Comparison of ENCODE assay signal across 19 mouse cellular contexts in genomic region chr16:30628401-30628800, GRCm38 (mm10).
"Had no signal": no experiment of that assay in that cellular context is flagged by ENCODE, and none has a peak within 500 bp of the region (broad histone marks: within the 10 kb centered on the region; RNA-seq: fewer than 3 reads in every experiment).

No protein-coding gene starts in this region.

- H3K27me3 ChIP-seq: limb, embryonic 15.5 days; liver, embryonic 12.5 days; liver, embryonic 15.5 days; midbrain, embryonic 12.5 days; midbrain, embryonic 15.5 days; neural tube, embryonic 13.5 days had no signal

- DNase-seq: kidney, postnatal 36 days; layer of hippocampus, postnatal 36 days; left cerebral cortex, postnatal 4 days; lung, adult 2 months; lung, postnatal 14 days; retina, postnatal 1 day; right cerebral cortex, postnatal 25 days; spleen, adult 18-20 months had no signal

- H3K4me2 ChIP-seq: limb, embryonic 12.5 days; limb, embryonic 15.5 days; liver, embryonic 12.5 days; liver, embryonic 15.5 days; midbrain, embryonic 12.5 days; midbrain, embryonic 15.5 days; neural tube, embryonic 13.5 days had no signal

- H3K9me3 ChIP-seq: limb, embryonic 12.5 days; limb, embryonic 15.5 days; liver, embryonic 12.5 days; liver, embryonic 15.5 days; midbrain, embryonic 12.5 days; midbrain, embryonic 15.5 days; neural tube, embryonic 13.5 days had no signal

- H3K4me1 ChIP-seq: limb, embryonic 12.5 days; limb, embryonic 15.5 days; liver, embryonic 12.5 days; liver, embryonic 15.5 days; midbrain, embryonic 12.5 days had no signal

- H3K27ac ChIP-seq: kidney, postnatal 0 days; left cerebral cortex, adult 2 months; limb, embryonic 12.5 days; limb, embryonic 15.5 days; liver, embryonic 12.5 days; liver, embryonic 15.5 days; midbrain, embryonic 12.5 days; midbrain, embryonic 15.5 days had no signal

- H3K9ac ChIP-seq: limb, embryonic 12.5 days; limb, embryonic 15.5 days; liver, embryonic 12.5 days; liver, embryonic 15.5 days; midbrain, embryonic 12.5 days; midbrain, embryonic 15.5 days; neural tube, embryonic 13.5 days had no signal

- ATAC-seq: intestine, postnatal 0 days; liver, embryonic 12.5 days; midbrain, embryonic 15.5 days had no signal

- H3K4me3 ChIP-seq: left cerebral cortex, adult 2 months; limb, embryonic 12.5 days; limb, embryonic 15.5 days; liver, embryonic 12.5 days; liver, embryonic 15.5 days; midbrain, embryonic 12.5 days; midbrain, embryonic 15.5 days; myocyte; neural tube, embryonic 13.5 days had no signal

- H3K36me3 ChIP-seq: limb, embryonic 12.5 days; limb, embryonic 15.5 days; liver, embryonic 12.5 days; liver, embryonic 15.5 days; midbrain, embryonic 12.5 days; midbrain, embryonic 15.5 days; neural tube, embryonic 13.5 days had no signal
